Mouse (Mus musculus): ENCODE results near the gene Gm49380.

DNA sequence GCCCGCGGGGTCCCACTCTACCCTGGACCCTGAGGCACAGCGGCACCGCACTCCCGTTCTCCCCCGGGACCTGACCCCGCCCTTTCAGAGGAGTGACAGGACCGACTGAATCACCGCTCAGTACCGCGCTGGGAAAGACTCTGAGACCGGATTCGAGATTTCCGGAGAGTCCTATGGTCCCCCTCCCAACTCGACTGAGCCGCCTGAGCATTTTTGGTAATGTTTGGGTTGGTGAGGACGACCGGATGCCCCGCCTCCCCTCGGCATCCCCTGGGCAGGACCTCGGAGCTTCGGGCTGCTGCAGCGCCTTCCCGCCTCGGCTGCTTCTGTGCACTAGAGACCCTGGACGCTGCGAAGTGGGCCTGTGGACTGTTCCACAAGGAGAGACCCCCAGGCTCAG lies 16.7 kb upstream of the Gm49380 start:
- TF ChIP-seq CTCF (IDR thresholded peaks at IDR 0.05; ENCODE audit: borderline replicate concordance, extremely low read depth, insufficient read depth, insufficient read length) (no peak), POLR2A (IDR thresholded peaks at IDR 0.05; ENCODE audit: borderline replicate concordance, extremely low read depth, insufficient read depth, insufficient read length, poor library complexity, severe bottlenecking) (no peak)
